Mouse (Mus musculus) liver, embryonic 16.5 days (tissue): Measurements from ENCODE around the gene Neurod6. TPM values are rescaled to one million over a fixed set of nuclear protein-coding genes. Genes with fewer than 3 reads are reported as not detected.

Experiments
- ATAC-seq: fragments of 200-750 bp; cut with Nextera tagmentation; 2 replicates; pipeline ENCODE4 v1.8.0; 2017; ENCODE audit warnings: low read depth, mild to moderate bottlenecking, moderate number of reproducible peaks, moderate library complexity
- H3K27ac ChIP-seq: fragments of 300-500 bp; sonication (generic); 2 replicates; pipeline ENCODE4 v1.5.1; 2014; ENCODE audit warnings: mild to moderate bottlenecking, low read length
- H3K27me3 ChIP-seq: fragments of 300-500 bp; sonication (generic); 2 replicates; pipeline ENCODE4 v1.6.1; 2014; ENCODE audit warnings: low read depth, low read length, mixed read lengths; ENCODE audit not compliant: control insufficient read depth, insufficient read depth
- H3K36me3 ChIP-seq: fragments of 300-500 bp; sonication (generic); 2 replicates; pipeline ENCODE4 v1.6.1; 2014; ENCODE audit warnings: mild to moderate bottlenecking; ENCODE audit not compliant: control insufficient read depth, insufficient read depth
- H3K4me1 ChIP-seq: fragments of 300-500 bp; sonication (generic); 2 replicates; pipeline ENCODE4 v1.6.1; 2014; ENCODE audit warnings: low read depth, low read length, mixed read lengths; ENCODE audit not compliant: control insufficient read depth
- H3K4me2 ChIP-seq: fragments of 300-500 bp; sonication (generic); 2 replicates; pipeline ENCODE4 v1.6.1; 2014; ENCODE audit warnings: low read depth, low read length, mixed read lengths
- H3K4me3 ChIP-seq: fragments of 300-500 bp; sonication (generic); 2 replicates; pipeline ENCODE4 v1.5.1; 2014; ENCODE audit warnings: low read depth, mild to moderate bottlenecking, low read length
- H3K9ac ChIP-seq: fragments of 300-500 bp; sonication (generic); 2 replicates; pipeline ENCODE4 v1.6.1; 2014; ENCODE audit warnings: low read depth, low read length
- H3K9me3 ChIP-seq: fragments of 300-500 bp; sonication (generic); replicated peaks from 2 replicates; pipeline ENCODE4 v1.6.1; 2016; ENCODE audit warnings: low read length; ENCODE audit not compliant: control insufficient read depth
- WGBS: fragments of 180-500 bp; shearing (Covaris S2); extraction: QIAGEN DNeasy Blood & Tissue Kit; methylation state at CpG from one replicate; pipeline ENCODE4 v1.1.7; 2014; ENCODE audit not compliant: insufficient replicate concordance; 5-methylcytosine and 5-hydroxymethylcytosine counted together
- polyA plus RNA-seq: library from polyadenylated mRNA; unstranded; fragments of >200 nt; fragmentation: Nextera tagmentation; extraction: Ambion mirVana; gene quantifications from 2 replicates; pipeline ENCODE4 v1.2.1, GENCODE M21; 2015

Neurod6 gene
- polyA plus RNA-seq, 1 experiment from 2014 or later = not detected

DNA sequence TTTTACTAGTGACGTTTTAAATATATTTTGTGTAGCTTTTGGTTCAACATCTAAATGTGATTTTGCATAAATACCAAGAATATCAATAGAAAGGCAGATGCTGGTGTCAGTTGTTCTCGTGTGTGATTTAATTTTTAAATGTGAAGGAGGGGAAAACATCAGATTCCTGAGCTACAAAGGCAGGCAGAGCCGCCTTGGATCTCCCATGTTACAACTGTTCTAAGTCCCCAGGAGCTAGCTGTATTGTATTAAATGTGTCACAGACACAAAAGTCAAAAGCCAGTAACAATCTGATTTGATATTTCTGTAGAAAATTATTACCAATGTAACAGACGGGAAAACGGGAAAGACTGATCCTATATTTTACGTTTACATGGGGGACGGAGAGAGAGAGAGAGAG is 1.8 kb upstream of the Neurod6 start:
- 61% methylated on average over 7 of the region's 7 CpGs for WGBS
- ATAC-seq = no peak

DNA sequence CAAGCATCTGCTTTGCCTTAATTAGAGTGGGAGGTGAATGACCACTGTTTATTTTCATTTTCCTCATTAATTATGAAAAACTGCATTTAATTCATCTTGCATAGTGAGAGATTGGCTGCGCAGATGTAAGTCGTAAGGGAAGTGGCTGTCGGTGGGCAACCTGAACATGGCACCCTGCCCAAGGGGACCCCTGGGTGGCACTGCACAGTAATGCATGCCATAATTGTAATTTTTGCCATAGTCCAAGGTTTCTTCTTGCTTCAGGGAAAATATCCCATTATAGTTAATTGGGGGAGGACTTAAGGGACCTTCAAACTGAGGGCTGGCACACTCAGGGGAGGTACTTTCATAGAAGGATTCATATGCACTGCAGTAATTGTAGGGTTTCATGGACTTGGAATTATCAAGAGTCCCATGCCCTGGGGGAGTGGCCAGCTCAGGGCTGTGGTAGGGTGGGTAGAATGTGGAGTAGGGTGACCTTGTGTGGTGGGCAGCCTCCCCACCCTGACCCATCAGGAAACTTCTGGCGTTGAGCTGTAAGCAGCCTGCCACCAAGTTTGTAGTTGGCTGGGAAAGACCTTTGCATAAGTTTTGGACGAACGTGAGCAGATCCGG is 2.4 kb downstream of the Neurod6 start:
- H3K36me3 ChIP-seq = no peaks in the 10 kb centered on the region
- ATAC-seq = no peak
- H3K27ac ChIP-seq = no peak overlapping the region
- no peak overlapping the region for H3K4me3 ChIP-seq
- H3K9ac ChIP-seq = no peak overlapping the region
- H3K4me1 ChIP-seq = no peaks in the 10 kb centered on the region
- peaks cover 14% of the 10 kb centered on the region for H3K27me3 ChIP-seq
- H3K4me2 ChIP-seq = no peak overlapping the region
- no peaks in the 10 kb centered on the region for H3K9me3 ChIP-seq
- 83% methylated on average over 7 of the region's 7 CpGs for WGBS

More for the DNA sequence above, 1.8 kb upstream of the Neurod6 start:
- H3K9me3 ChIP-seq = no peaks in the 10 kb centered on the region
- H3K27ac ChIP-seq = no peak overlapping the region
- no peaks in the 10 kb centered on the region for H3K36me3 ChIP-seq
- H3K4me3 ChIP-seq = no peak overlapping the region
- peaks cover 3% of the 10 kb centered on the region; the same call in 1 of the 2 replicates for H3K27me3 ChIP-seq
- no peak overlapping the region for H3K9ac ChIP-seq
- no peaks in the 10 kb centered on the region for H3K4me1 ChIP-seq
- no peak overlapping the region for H3K4me2 ChIP-seq

DNA sequence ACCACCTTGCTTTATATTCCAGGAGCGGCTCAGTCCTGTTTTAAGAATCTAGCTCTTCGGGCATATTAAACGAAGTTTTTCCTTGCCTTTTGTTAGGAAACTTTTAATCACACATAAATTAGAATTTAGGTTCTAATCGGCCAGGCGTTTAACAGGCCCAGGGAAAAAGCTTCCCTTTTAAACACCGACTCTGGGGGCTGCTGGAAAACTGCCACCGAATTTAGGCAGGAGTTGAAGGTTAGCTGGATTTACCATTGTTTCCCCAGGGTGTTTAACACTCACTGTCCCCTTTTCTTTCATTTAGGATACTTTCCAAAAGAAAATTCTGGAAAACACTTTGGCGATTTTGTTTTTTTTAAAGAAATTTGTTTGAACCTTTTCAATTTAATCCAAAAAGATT is 3.7 kb downstream of the Neurod6 start:
- Histone ChIP-seq H3K27ac (no peak overlapping the region), H3K4me2 (no peak overlapping the region), H3K27me3 (peaks cover 14% of the 10 kb centered on the region), H3K4me1 (no peaks in the 10 kb centered on the region), H3K9me3 (no peaks in the 10 kb centered on the region), H3K4me3 (no peak overlapping the region), H3K9ac (no peak overlapping the region), H3K36me3 (no peaks in the 10 kb centered on the region)
- 23% methylated on average over 8 of the region's 8 CpGs for WGBS
- no peak for ATAC-seq

DNA sequence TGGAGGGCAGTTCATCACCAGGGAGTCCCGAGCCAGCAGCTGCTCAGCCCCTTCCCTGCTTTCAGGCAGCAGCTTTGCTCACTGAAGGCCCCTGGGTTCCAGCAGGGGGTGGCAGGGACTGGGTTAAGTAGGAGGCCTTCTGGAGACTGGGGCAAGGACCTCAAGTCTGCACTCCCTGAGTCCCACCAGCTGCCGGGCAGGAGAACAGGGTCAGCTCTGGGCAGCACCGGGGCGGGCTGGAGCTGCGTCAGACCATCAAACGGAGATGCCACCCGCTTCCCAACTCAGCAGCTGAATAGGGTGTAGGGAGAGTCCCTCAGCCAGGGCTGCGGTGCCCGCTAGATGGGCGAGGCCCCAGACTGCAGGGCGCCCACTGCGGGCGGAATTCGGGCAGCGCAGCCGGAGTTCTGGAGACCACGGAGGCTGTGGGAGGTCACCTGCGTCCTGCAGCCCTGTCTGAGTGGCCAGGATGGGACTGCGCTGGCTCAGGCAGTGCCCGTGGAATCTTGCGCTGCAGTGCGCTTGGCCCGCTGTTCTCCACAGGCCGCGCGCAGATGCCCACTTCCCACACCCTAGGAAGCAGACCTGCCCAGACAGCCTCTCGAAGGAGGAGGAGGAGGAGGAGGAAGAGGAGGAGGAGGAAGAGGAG is 4.3 kb downstream of the Neurod6 start:
- WGBS = 5% methylated on average over 27 of the region's 27 CpGs
- no peak for ATAC-seq
- H3K4me2 ChIP-seq = no peak overlapping the region
- H3K9me3 ChIP-seq = no peaks in the 10 kb centered on the region
- no peaks in the 10 kb centered on the region for H3K4me1 ChIP-seq
- no peaks in the 10 kb centered on the region for H3K36me3 ChIP-seq
- no peak overlapping the region for H3K27ac ChIP-seq
- H3K27me3 ChIP-seq = peaks cover 14% of the 10 kb centered on the region
- H3K4me3 ChIP-seq = no peak overlapping the region
- H3K9ac ChIP-seq = no peak overlapping the region

DNA sequence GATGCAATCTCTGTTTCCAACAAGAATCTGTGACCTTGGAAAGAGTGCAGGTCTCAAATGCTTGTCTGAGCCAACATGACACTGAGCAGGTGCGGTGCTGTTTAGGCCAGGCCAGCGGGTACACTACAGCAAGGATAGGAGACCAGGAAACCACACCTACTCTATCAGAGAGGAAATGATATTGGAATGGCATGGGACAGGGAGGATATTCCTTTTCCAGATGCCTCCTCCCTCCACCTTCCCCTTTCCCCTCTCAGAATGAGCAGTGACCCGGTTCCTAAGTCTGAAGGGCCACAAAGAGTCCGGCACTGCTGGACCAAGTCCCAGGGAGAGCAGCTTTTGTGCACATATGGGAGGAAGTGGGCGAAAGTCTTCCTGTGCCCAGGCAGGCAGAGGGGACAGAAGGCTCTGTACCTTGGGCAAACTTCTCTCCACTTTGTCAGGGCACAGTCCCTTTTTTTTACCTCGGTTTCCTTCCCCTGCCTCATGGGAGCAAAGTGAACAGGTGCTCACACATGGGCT is 4.9 kb downstream of the Neurod6 start:
- Histone ChIP-seq H3K27ac (no peak overlapping the region), H3K9ac (no peak overlapping the region), H3K27me3 (peaks cover 14% of the 10 kb centered on the region), H3K9me3 (no peaks in the 10 kb centered on the region), H3K4me3 (no peak overlapping the region), H3K4me1 (no peaks in the 10 kb centered on the region), H3K4me2 (no peak overlapping the region), H3K36me3 (no peaks in the 10 kb centered on the region)
- no peak for ATAC-seq
- 44% methylated on average over 6 of the region's 6 CpGs for WGBS

DNA sequence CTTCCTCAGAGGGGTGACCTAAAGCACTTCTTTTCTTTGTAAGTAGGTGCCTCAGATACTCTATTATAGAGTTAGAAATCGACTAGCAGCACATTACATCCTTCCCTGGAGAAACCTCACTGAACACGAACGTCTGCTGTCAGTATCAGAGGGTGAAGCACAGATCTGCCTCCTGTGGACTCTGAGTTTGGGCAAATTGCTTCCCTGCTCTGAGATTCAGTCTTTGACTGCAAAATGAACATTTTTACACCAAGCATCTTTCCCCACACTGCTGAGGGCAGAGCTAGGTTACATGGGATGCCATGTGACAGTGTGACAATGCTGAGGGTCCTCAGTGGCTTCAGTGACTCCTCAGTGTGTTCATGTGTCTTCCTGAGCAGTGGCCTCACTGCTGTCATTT is 13.3 kb downstream of the Neurod6 start:
- Histone ChIP-seq H3K4me3 (no peak overlapping the region), H3K4me1 (no peaks in the 10 kb centered on the region), H3K36me3 (no peaks in the 10 kb centered on the region), H3K9ac (no peak overlapping the region), H3K9me3 (no peaks in the 10 kb centered on the region), H3K4me2 (no peak overlapping the region), H3K27ac (no peak overlapping the region), H3K27me3 (no peaks in the 10 kb centered on the region)
- WGBS = 52% methylated on average over 3 of the region's 3 CpGs
- ATAC-seq = no peak

DNA sequence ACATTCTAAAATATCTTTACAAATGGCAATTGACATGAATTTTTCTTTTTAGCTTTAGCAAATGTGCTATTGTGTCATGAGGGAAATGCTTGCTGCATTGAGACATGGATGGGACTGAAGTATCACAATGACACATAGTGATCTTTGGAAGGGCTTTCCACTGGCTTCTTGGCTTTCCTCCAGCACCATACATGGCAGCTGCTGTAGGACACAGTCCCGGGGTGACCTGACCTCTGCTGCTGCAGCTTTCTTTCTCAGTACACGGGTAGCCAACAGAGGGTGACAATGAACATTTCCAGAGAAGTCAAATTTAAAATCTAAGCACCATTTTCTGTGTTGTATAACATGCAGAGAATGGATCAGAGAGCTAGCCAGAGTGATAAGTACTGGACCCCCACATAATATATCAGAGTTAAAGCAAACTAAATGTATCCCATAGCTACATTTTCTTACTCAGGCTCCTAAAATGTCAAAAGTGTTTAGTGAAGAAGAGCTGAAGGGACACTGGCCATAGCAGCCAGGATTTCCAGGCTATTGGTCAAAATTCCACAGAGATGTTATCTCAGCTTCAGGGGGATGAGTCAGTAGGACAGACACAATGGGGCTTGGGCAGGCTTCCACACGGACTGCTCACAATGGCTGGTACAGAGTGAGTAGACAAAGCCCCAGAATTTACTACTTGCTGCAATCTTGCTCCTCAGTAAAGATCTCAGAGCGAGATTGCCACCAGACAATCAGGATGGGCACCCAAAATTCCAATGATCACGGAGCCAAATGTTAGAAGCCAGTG is 19.7 kb downstream of the Neurod6 start:
- WGBS = 33% methylated on average over 5 of the region's 5 CpGs
- Histone ChIP-seq H3K27me3 (no peaks in the 10 kb centered on the region), H3K4me3 (no peak overlapping the region)

DNA sequence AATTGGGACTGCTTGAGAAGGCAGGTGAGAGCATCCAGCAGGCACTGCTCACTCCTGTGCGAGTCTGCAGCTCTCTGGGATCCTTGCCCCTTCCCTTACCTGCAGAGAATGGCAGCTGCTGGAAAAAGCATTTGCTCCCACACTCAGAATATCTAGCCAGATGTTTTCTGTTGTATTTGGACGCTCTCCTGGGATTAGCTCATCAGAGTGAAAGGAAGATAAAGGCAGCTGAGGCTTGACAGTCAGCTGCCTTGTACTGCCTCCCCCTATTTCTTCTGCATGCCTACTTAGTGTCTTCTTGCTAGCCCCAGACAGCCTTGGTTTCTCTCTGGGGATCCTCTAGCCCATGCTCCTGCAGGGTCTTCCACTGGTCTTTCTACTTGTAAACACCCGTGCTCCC is 31.1 kb downstream of the Neurod6 start:
- Histone ChIP-seq H3K27me3 (no peaks in the 10 kb centered on the region), H3K4me1 (no peaks in the 10 kb centered on the region)
- 30% methylated on average over 3 of the region's 3 CpGs for WGBS

More for the DNA sequence above, 19.7 kb downstream of the Neurod6 start:
- Histone ChIP-seq H3K9ac (no peak overlapping the region), H3K27ac (no peak overlapping the region), H3K4me1 (no peaks in the 10 kb centered on the region), H3K4me2 (no peak overlapping the region), H3K36me3 (no peaks in the 10 kb centered on the region), H3K9me3 (no peaks in the 10 kb centered on the region)
- ATAC-seq = no peak

DNA sequence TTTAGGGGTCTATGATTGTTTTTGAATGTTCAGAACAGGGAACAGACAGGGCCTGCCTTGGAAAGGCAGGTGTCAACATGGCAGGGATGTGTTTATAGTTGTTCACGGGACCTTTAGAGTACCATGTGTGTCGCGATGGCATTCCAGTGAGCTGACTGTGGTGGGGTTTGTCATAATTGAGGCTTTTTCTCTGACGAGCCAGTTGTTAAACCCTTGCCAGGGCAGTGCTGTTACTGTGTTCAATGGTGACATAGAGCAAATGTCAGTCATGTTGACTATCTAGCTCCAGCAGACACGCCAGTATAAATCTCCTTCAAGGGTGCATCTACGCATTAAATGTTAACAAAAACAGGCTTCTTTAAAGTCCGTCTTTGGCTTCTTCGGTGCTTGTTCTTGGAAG is 31.5 kb downstream of the Neurod6 start:
- H3K4me1 ChIP-seq = no peaks in the 10 kb centered on the region
- no peak overlapping the region for H3K4me2 ChIP-seq
- no peaks in the 10 kb centered on the region for H3K9me3 ChIP-seq
- H3K36me3 ChIP-seq = no peaks in the 10 kb centered on the region
- WGBS = 60% methylated on average over 8 of the region's 8 CpGs
- H3K4me3 ChIP-seq = no peak overlapping the region
- H3K27ac ChIP-seq = no peak overlapping the region
- no peak for ATAC-seq
- no peaks in the 10 kb centered on the region for H3K27me3 ChIP-seq
- H3K9ac ChIP-seq = no peak overlapping the region

More for the DNA sequence above, 31.1 kb downstream of the Neurod6 start:
- Histone ChIP-seq H3K36me3 (no peaks in the 10 kb centered on the region), H3K27ac (no peak overlapping the region), H3K9ac (no peak overlapping the region), H3K9me3 (no peaks in the 10 kb centered on the region), H3K4me3 (no peak overlapping the region), H3K4me2 (no peak overlapping the region)
- no peak for ATAC-seq
